Mouse (Mus musculus) liver, embryonic 14.5 days (tissue): ENCODE data around the gene BC030867. TPM values are rescaled to one million over a fixed set of nuclear protein-coding genes. Genes with fewer than 3 reads are reported as not detected.

Source experiments
- ATAC-seq: fragments of 200-750 bp; cut with Nextera tagmentation; 2 replicates; pipeline ENCODE4 v1.8.0; 2017; ENCODE audit warnings: moderate number of reproducible peaks, mild to moderate bottlenecking, moderate library complexity; ENCODE audit not compliant: insufficient read depth
- DNase-seq, 3 experiments: peaks; one replicate each; pipeline ENCODE4 v3.0.0-alpha.2; 2012 to 2013; ENCODE audit warnings: low read depth in 3 of 3, low spot score in 3 of 3
- H3K27ac ChIP-seq: fragments of 300-500 bp; sonication (generic); 2 replicates; pipeline ENCODE4 v1.5.1; 2014; ENCODE audit warnings: moderate library complexity, mild to moderate bottlenecking, control low read depth, inconsistent platforms
- H3K27me3 ChIP-seq: fragments of 300-500 bp; sonication (generic); 2 replicates; pipeline ENCODE4 v1.6.1; 2014; ENCODE audit warnings: mild to moderate bottlenecking, low read length, moderate library complexity; ENCODE audit not compliant: control insufficient read depth, insufficient read depth
- H3K36me3 ChIP-seq: fragments of 300-500 bp; sonication (generic); replicated peaks from 2 replicates; pipeline ENCODE4 v1.6.1; 2014; ENCODE audit warnings: low read depth; ENCODE audit not compliant: control insufficient read depth, insufficient read depth
- H3K4me1 ChIP-seq, 2 experiments: fragments of 200-500 bp in 1 of 2; fragments of 300-500 bp in 1 of 2; sonication (generic) in 1 of 2; replicated peaks; 2 replicates each; pipeline ENCODE4 v1.6.1; 2012 to 2014; ENCODE audit warnings: antibody characterized with exemption in 1 of 2, inconsistent platforms in 1 of 2, low read length in 1 of 2; ENCODE audit not compliant: control insufficient read depth in 2 of 2, insufficient read depth in 2 of 2
- H3K4me2 ChIP-seq: fragments of 300-500 bp; sonication (generic); 2 replicates; pipeline ENCODE4 v1.6.1; 2014; ENCODE audit warnings: low read depth, mild to moderate bottlenecking, control low read depth, moderate library complexity
- H3K4me3 ChIP-seq, 2 experiments: fragments of 200-500 bp in 1 of 2; fragments of 300-500 bp in 1 of 2; sonication (generic) in 1 of 2; 2 replicates each; pipeline ENCODE4 v1.5.1; 2012 to 2014; ENCODE audit warnings: low read depth in 2 of 2, low read length in 2 of 2, mild to moderate bottlenecking in 2 of 2, control low read depth in 1 of 2, inconsistent platforms in 1 of 2, moderate library complexity in 1 of 2; ENCODE audit not compliant: insufficient read depth in 1 of 2
- H3K9ac ChIP-seq: fragments of 300-500 bp; sonication (generic); replicated peaks from 2 replicates; pipeline ENCODE4 v1.6.1; 2014; ENCODE audit warnings: mild to moderate bottlenecking, control low read depth, moderate library complexity
- H3K9me3 ChIP-seq: fragments of 300-500 bp; sonication (generic); 2 replicates; pipeline ENCODE4 v1.6.1; 2016; ENCODE audit warnings: low read length, mixed read lengths; ENCODE audit not compliant: control insufficient read depth
- CTCF ChIP-seq: IDR thresholded peaks from 2 replicates; pipeline ENCODE4 v1.5.1; 2016; ENCODE audit warnings: antibody characterized with exemption, low read depth, control low read depth
- EP300 ChIP-seq: IDR thresholded peaks from 2 replicates; pipeline ENCODE4 v1.6.1; 2016; ENCODE audit warnings: antibody characterized with exemption, low read depth
- WGBS: fragments of 180-500 bp; shearing (Covaris S2); extraction: QIAGEN DNeasy Blood & Tissue Kit; methylation state at CpG from one replicate; pipeline ENCODE4 v1.1.7; 2014; ENCODE audit not compliant: insufficient replicate concordance; 5-methylcytosine and 5-hydroxymethylcytosine counted together
- polyA plus RNA-seq, 2 experiments: library from polyadenylated mRNA; depleted of rRNA in 1 of 2; stranded (reverse) in 1 of 2; unstranded in 1 of 2; fragments of >200 nt; fragmentation: Nextera tagmentation in 1 of 2; extraction: Ambion mirVana in 1 of 2; gene quantifications; 2 replicates each; pipeline versions ENCODE4 v1.2.1 to v1.2.3; 2012 to 2014

The BC030867 gene
- polyA plus RNA-seq, 2 experiments, result 10.8 to 11.3 TPM

- Histone ChIP-seq H3K9ac (no peak overlapping the region), H3K4me2 (no peak overlapping the region), H3K4me1 (peaks cover 4 to 25% of the 10 kb centered on the region in 2 experiments), H3K27me3 (peaks cover 25% of the 10 kb centered on the region), H3K27ac (no peak overlapping the region), H3K36me3 (no peaks in the 10 kb centered on the region), H3K4me3 (no peak overlapping the region), H3K9me3 (no peaks in the 10 kb centered on the region)
- no peak for TF ChIP-seq CTCF
- no peak for TF ChIP-seq EP300
- no peak for DNase-seq
- no peak for ATAC-seq
- 82% methylated on average over 12 of the region's 12 CpGs for WGBS
These were observed 22.4 kb upstream of the BC030867 start for GRCm38 (mm10) chr11:102226067-102226978.

- 45% methylated on average over 12 of the region's 12 CpGs for WGBS
- peaks cover 25% of the 10 kb centered on the region for H3K27me3 ChIP-seq
- H3K4me3 ChIP-seq, result no peak overlapping the region
- no peak overlapping the region for H3K9ac ChIP-seq
- H3K9me3 ChIP-seq, result no peaks in the 10 kb centered on the region
- peaks cover 4 to 25% of the 10 kb centered on the region in 2 experiments for H3K4me1 ChIP-seq
- DNase-seq (no peak), ATAC-seq (no peak)
- no peak overlapping the region for H3K27ac ChIP-seq
- no peaks in the 10 kb centered on the region for H3K36me3 ChIP-seq
- TF ChIP-seq EP300 (no peak), CTCF (no peak)
- H3K4me2 ChIP-seq, result peak overlapping the region; percentile 92; the same call in 1 of the 2 replicates
These were observed 21.2 kb upstream of the BC030867 start for GRCm38 (mm10) chr11:102227270-102228190.

- Histone ChIP-seq H3K27ac (no peak overlapping the region), H3K4me3 (no peak overlapping the region), H3K4me2 (peak overlapping the region; percentile 92; the same call in 1 of the 2 replicates), H3K27me3 (peaks cover 25% of the 10 kb centered on the region), H3K9me3 (no peaks in the 10 kb centered on the region), H3K4me1 (peaks cover 4 to 25% of the 10 kb centered on the region in 2 experiments), H3K9ac (no peak overlapping the region), H3K36me3 (no peaks in the 10 kb centered on the region)
- TF ChIP-seq CTCF, result no peak
- no peak for TF ChIP-seq EP300
- ATAC-seq, result no peak
- 33% methylated on average over 9 of the region's 9 CpGs for WGBS
- no peak for DNase-seq
These were observed 20.5 kb upstream of the BC030867 start for GRCm38 (mm10) chr11:102228191-102228545.

- peak overlapping the region; percentile 92 for H3K4me2 ChIP-seq
- peaks cover 4 to 25% of the 10 kb centered on the region in 2 experiments for H3K4me1 ChIP-seq
- peaks cover 25% of the 10 kb centered on the region for H3K27me3 ChIP-seq
- H3K36me3 ChIP-seq, result no peaks in the 10 kb centered on the region
- ATAC-seq (no peak), DNase-seq (no peak)
- H3K9me3 ChIP-seq, result no peaks in the 10 kb centered on the region
- 18% methylated on average over 7 of the region's 7 CpGs for WGBS
- TF ChIP-seq CTCF (no peak), EP300 (no peak)
- no peak overlapping the region for H3K27ac ChIP-seq
- peak overlapping the region; percentile 72 for H3K9ac ChIP-seq
- H3K4me3 ChIP-seq, result peak overlapping the region; percentile 69 to 87
These were observed 19.9 kb upstream of the BC030867 start for GRCm38 (mm10) chr11:102228646-102229268.
